Mouse (Mus musculus) midbrain, postnatal 0 days (tissue): Measurements from ENCODE around the gene Tppp3. TPM values are rescaled to one million over a fixed set of nuclear protein-coding genes. Genes with fewer than 3 reads are reported as not detected.
A peak's percentile ranks its signal among the peaks of the same experiment; 100 is the strongest.

Source experiments
- ATAC-seq: fragments of 200-750 bp; cut with Nextera tagmentation; 2 replicates; pipeline ENCODE4 v1.8.0; 2017; ENCODE audit warnings: moderate number of reproducible peaks, mild to moderate bottlenecking, moderate TSS enrichment, moderate library complexity; ENCODE audit not compliant: low FRiP score
- DNase-seq: peaks from one replicate; pipeline ENCODE4 v3.0.0-alpha.2; 2015; ENCODE audit warnings: low spot score
- H3K27ac ChIP-seq: fragments of 300-500 bp; sonication (generic); 2 replicates; pipeline ENCODE4 v1.5.1; 2014; ENCODE audit warnings: low read depth, mild to moderate bottlenecking, low read length, mixed read lengths
- H3K27me3 ChIP-seq: fragments of 300-500 bp; sonication (generic); 2 replicates; pipeline ENCODE4 v1.6.1; 2014; ENCODE audit warnings: low read length, control low read depth, mixed read lengths; ENCODE audit not compliant: insufficient read depth
- H3K36me3 ChIP-seq: fragments of 300-500 bp; sonication (generic); 2 replicates; pipeline ENCODE4 v1.6.1; 2014; ENCODE audit warnings: low read length, control low read depth, mixed read lengths; ENCODE audit not compliant: insufficient read depth
- H3K4me1 ChIP-seq: fragments of 300-500 bp; sonication (generic); 2 replicates; pipeline ENCODE4 v1.6.1; 2014; ENCODE audit warnings: mild to moderate bottlenecking, control low read depth, antibody characterized with exemption, low read length, mixed read lengths; ENCODE audit not compliant: insufficient read depth
- H3K4me2 ChIP-seq: fragments of 300-500 bp; sonication (generic); 2 replicates; pipeline ENCODE4 v1.6.1; 2014; ENCODE audit warnings: low read depth, mild to moderate bottlenecking, low read length, mixed read lengths; ENCODE audit not compliant: poor library complexity, severe bottlenecking
- H3K4me3 ChIP-seq: fragments of 300-500 bp; sonication (generic); 2 replicates; pipeline ENCODE4 v1.5.1; 2014; ENCODE audit warnings: low read depth, mild to moderate bottlenecking, low read length, moderate library complexity
- H3K9ac ChIP-seq: fragments of 300-500 bp; sonication (generic); replicated peaks from 2 replicates; pipeline ENCODE4 v1.6.1; 2014; ENCODE audit warnings: mild to moderate bottlenecking, low read length, moderate library complexity, mixed read lengths; ENCODE audit not compliant: poor library complexity, severe bottlenecking
- H3K9me3 ChIP-seq: fragments of 300-500 bp; sonication (generic); 2 replicates; pipeline ENCODE4 v1.6.1; 2016; ENCODE audit warnings: low read length, control low read depth
- CTCF ChIP-seq: IDR thresholded peaks from 2 replicates; pipeline ENCODE4 v1.5.1; 2016; ENCODE audit warnings: antibody characterized with exemption, mild to moderate bottlenecking
- WGBS: fragments of 180-500 bp; shearing (Covaris S2); extraction: QIAGEN DNeasy Blood & Tissue Kit; methylation state at CpG from one replicate; pipeline ENCODE4 v1.1.7; 2014; 5-methylcytosine and 5-hydroxymethylcytosine counted together
- polyA plus RNA-seq: library from polyadenylated mRNA; unstranded; fragments of >200 nt; fragmentation: Nextera tagmentation; extraction: Ambion mirVana; gene quantifications from 2 replicates; pipeline ENCODE4 v1.2.1, GENCODE M21; 2015
- total RNA-seq: library from RNA; depleted of rRNA; stranded (reverse); fragments of >200 nt; gene quantifications from 2 replicates; pipeline ENCODE4 v1.2.3, GENCODE M21; 2014

Gene Tppp3
- total and polyA plus RNA-seq, 2 experiments from 2014 or later, result 82.8 to 159 TPM

DNA sequence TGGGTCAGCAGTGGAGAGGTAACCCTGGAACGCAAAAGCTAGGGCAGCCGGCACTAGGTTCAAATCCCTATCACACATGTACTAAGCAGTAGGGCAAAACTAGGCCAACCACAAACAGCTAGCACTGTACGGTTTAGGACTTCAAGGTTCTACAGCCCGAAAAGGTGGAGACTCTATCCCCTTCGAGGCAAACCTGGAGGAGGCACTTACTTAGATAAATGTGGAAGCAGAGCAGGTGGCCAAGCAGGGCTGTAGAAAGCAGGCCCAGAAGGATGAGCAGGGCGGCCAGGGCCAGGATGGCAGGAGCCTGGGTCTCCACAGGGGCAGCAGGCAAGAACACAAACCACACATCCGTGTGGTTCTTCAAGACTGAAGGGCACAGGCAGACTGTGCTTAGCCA is 4.8 kb upstream of the Tppp3 start:
- H3K9ac ChIP-seq, result no peak overlapping the region
- no peak overlapping the region for H3K4me3 ChIP-seq
- no peak for TF ChIP-seq CTCF
- ATAC-seq, result no peak
- no peaks in the 10 kb centered on the region for H3K27me3 ChIP-seq
- no peaks in the 10 kb centered on the region for H3K9me3 ChIP-seq
- no peak overlapping the region for H3K27ac ChIP-seq
- H3K36me3 ChIP-seq, result peaks cover 15% of the 10 kb centered on the region; the same call in 1 of the 2 replicates
- no peak for DNase-seq
- 94% methylated on average over 7 of the region's 7 CpGs for WGBS
- H3K4me1 ChIP-seq, result peaks cover 5% of the 10 kb centered on the region
- no peak overlapping the region for H3K4me2 ChIP-seq

DNA sequence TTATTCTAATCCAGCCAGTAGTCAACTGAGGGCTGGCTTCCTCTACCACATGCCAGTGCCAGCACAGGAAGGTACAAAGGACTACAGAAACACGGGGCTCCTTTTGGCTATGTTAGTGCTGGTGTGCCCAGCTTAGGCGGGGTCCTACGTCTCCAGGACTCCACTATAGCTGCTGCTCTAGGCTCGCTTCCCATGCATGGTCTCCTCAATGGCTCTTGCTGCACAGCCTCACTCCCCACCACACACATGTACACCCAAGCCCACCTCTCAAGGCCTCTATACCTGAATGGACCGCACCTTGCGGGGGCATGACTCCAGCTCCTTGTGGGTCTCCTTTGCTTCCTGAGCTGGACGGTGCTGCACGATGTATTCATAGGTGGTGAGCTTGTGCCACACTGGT is 4.4 kb upstream of the Tppp3 start:
- TF ChIP-seq CTCF, result no peak
- no peak overlapping the region for H3K9ac ChIP-seq
- no peak overlapping the region for H3K27ac ChIP-seq
- H3K9me3 ChIP-seq, result no peaks in the 10 kb centered on the region
- peaks cover 5% of the 10 kb centered on the region for H3K4me1 ChIP-seq
- H3K36me3 ChIP-seq, result peaks cover 13% of the 10 kb centered on the region; the same call in 1 of the 2 replicates
- H3K27me3 ChIP-seq, result no peaks in the 10 kb centered on the region
- no peak for DNase-seq
- no peak overlapping the region for H3K4me3 ChIP-seq
- 89% methylated on average over 8 of the region's 8 CpGs for WGBS
- no peak overlapping the region for H3K4me2 ChIP-seq
- no peak for ATAC-seq

DNA sequence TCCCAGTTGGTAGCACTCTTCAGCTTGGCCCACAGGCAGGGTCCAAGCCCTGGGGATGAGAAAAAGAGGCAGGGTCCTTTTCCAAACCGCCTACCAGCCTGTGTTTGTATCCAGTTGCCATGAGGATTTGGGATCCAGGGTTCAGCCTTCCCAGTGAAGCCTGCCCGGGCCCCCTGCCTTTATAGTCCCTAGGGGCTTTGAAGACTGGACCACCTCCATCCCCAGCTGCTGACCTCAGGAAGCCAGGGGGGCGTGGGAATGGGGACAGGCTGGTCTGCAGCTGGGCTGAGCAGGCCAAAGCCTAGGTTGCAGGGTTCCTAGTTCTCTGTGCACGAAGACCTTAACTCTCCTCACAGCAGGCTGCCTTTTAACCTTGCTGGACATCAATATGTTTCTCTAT is 3.9 kb upstream of the Tppp3 start:
- WGBS, result 37% methylated on average over 4 of the region's 4 CpGs
- Histone ChIP-seq H3K27me3 (no peaks in the 10 kb centered on the region), H3K4me2 (no peak overlapping the region), H3K4me3 (no peak overlapping the region), H3K27ac (no peak overlapping the region), H3K4me1 (peaks cover 5% of the 10 kb centered on the region), H3K9me3 (no peaks in the 10 kb centered on the region), H3K36me3 (peaks cover 13% of the 10 kb centered on the region; the same call in 1 of the 2 replicates), H3K9ac (no peak overlapping the region)
- ATAC-seq (no peak), DNase-seq (no peak)
- no peak for TF ChIP-seq CTCF

DNA sequence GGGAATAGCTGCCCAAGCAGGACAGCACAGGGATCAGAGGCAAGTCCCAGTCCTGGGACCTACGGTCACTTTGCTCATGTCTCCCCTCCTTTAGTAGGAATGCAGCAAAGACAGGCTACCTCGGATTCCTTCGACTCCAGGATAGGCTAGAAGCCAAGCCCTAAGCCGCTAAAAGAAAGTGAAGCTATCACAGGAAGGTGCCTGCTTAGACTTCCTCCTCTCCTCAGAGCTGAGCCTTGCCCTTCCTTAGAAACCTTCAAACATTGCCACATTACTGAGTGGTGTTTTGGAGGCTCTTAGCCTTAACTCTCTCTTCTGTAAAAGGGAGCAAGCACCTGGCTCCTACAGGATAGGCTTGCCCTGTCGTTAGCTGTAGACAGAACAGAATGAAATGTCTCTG is 3.4 kb upstream of the Tppp3 start:
- ATAC-seq (no peak), DNase-seq (no peak)
- WGBS, result 28% methylated on average over 5 of the region's 5 CpGs
- H3K4me1 ChIP-seq, result peaks cover 10% of the 10 kb centered on the region
- no peak for TF ChIP-seq CTCF
- no peak overlapping the region for H3K4me3 ChIP-seq
- H3K27me3 ChIP-seq, result no peaks in the 10 kb centered on the region
- H3K9ac ChIP-seq, result no peak overlapping the region; the same call in 1 of the 2 replicates
- peak overlapping the region; percentile 55 for H3K27ac ChIP-seq
- H3K4me2 ChIP-seq, result 0 out of 2 replicates have a peak overlapping the region, but pooled peaks have one; percentile 13
- H3K36me3 ChIP-seq, result peaks cover 13% of the 10 kb centered on the region; the same call in 1 of the 2 replicates
- no peaks in the 10 kb centered on the region for H3K9me3 ChIP-seq

DNA sequence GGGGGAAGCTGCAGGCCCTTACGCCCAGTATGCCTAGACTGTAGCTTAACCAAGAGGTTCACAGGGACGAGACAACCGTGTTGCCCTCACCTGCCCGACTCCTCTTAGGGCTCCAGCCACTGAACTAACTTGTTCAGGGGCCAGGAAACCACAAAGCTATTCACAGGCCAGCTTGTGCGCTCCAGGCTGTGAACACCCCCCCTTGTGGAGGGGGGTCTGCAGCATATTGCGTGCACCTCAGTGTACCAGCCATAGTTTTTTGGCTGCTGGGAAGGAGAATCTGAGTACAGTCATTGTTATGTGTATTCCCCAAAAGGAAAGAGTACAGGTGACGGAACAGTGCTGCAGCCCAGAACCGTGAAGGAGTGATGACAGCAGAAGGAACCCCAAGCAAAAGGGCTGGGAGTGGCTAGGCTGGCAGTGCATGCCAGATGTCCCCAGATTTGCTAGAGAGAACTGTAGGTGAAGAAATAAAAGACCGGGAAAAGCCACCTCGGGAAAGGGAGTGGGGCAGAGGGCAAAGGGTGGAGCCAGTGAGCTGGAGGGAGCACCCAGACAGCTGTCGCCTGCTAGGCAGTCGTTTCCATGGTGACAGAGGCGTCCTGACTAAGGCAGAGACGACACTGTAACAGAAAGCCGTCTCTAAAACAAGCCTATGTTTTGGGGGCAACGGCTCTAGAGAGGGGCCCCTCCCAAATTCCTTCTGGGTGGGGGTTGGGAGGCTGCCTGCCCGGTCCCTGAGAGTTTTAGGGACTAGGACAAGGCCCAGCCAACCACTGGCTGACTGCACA is 2.7 kb upstream of the Tppp3 start:
- H3K27ac ChIP-seq, result peak overlapping the region; percentile 55
- no peak overlapping the region for H3K4me3 ChIP-seq
- no peaks in the 10 kb centered on the region for H3K9me3 ChIP-seq
- ATAC-seq, result no peak
- peak overlapping the region; percentile 13; the same call in 1 of the 2 replicates for H3K4me2 ChIP-seq
- H3K27me3 ChIP-seq, result no peaks in the 10 kb centered on the region
- DNase-seq, result peak; percentile 76
- peaks cover 10% of the 10 kb centered on the region; the same call in 1 of the 2 replicates for H3K36me3 ChIP-seq
- H3K4me1 ChIP-seq, result peaks cover 17% of the 10 kb centered on the region
- 30% methylated on average over 17 of the region's 17 CpGs for WGBS
- TF ChIP-seq CTCF, result 0 out of 2 replicates have a peak, but pooled peaks have one; percentile 4
- H3K9ac ChIP-seq, result no peak overlapping the region; the same call in 1 of the 2 replicates

DNA sequence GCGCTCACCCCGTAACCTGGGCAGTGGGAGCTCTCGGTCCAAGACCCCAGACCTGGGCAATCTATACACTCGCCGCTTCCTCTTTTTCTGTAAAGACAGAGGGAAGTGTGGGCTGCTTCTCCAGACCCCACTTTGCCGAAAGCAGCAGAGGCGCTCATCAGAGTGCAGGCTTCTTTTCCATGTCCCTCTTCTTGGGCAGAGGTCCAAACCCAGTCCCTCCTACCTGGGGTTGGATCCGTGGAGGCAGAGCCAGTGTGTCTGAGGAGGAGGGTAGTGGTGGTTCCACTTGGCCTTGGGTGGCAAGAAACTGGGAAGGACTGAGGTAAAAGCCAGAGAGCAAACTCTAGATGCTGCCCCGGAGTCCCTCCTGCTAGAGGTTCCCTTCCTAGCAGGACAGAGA is 1.7 kb upstream of the Tppp3 start:
- Histone ChIP-seq H3K27ac (no peak overlapping the region), H3K4me3 (no peak overlapping the region), H3K9me3 (no peaks in the 10 kb centered on the region), H3K4me2 (no peak overlapping the region), H3K4me1 (peaks cover 23% of the 10 kb centered on the region), H3K27me3 (no peaks in the 10 kb centered on the region), H3K9ac (no peak overlapping the region), H3K36me3 (peaks cover 10% of the 10 kb centered on the region; the same call in 1 of the 2 replicates)
- WGBS, result 71% methylated on average over 9 of the region's 9 CpGs
- ATAC-seq (no peak), DNase-seq (no peak)
- TF ChIP-seq CTCF, result no peak
